Mouse (Mus musculus): ENCODE data around the gene Usp21.
"Not testable (repeated sequence)": the region's sequence is repeated elsewhere in the genome, so short reads cannot be mapped to it uniquely, and the experiment has no call there.

Usp21 gene

GRCm38 (mm10) chr1:171321415-171321814 lies 33.6 kb upstream of the Usp21 start:
- H3K36me3 ChIP-seq (ENCODE audit: insufficient read depth, low read length), result peaks cover 15% of the 10 kb centered on the region
- no peaks in the 10 kb centered on the region for H3K27me3 ChIP-seq (ENCODE audit: insufficient read depth, low read length)
- H3K9me3 ChIP-seq (ENCODE audit: low read length), result no peaks in the 10 kb centered on the region
- peak; percentile 55 for TF ChIP-seq CTCF (conservative IDR thresholded peaks at IDR 0.05; ENCODE audit: low read length)
- TF ChIP-seq NANOG (IDR thresholded peaks at IDR 0.05; ENCODE audit: borderline replicate concordance, low read length), result no peak
- no peak overlapping the region for H3K4me3 ChIP-seq (replicated peaks; ENCODE audit: low read length)
- H3K4me1 ChIP-seq (replicated peaks; ENCODE audit: low read depth, low read length), result peaks cover 71% of the 10 kb centered on the region

GRCm38 (mm10) chr1:171320151-171320550 lies 32.4 kb upstream of the Usp21 start:
- no peak for TF ChIP-seq NANOG (IDR thresholded peaks at IDR 0.05; ENCODE audit: borderline replicate concordance, low read length)
- TF ChIP-seq CTCF (conservative IDR thresholded peaks at IDR 0.05; ENCODE audit: low read length), result no peak
- TF ChIP-seq POU5F1 (IDR thresholded peaks at IDR 0.05; ENCODE audit: borderline replicate concordance, low read length), result no peak
- no peaks in the 10 kb centered on the region for H3K9me3 ChIP-seq (ENCODE audit: low read length)
- H3K36me3 ChIP-seq (ENCODE audit: insufficient read depth, low read length), result peaks cover 3% of the 10 kb centered on the region
- peak overlapping the region; percentile 87 for H3K4me3 ChIP-seq (replicated peaks; ENCODE audit: low read length)
- H3K4me1 ChIP-seq (replicated peaks; ENCODE audit: low read depth, low read length), result peaks cover 59% of the 10 kb centered on the region
- no peaks in the 10 kb centered on the region for H3K27me3 ChIP-seq (ENCODE audit: insufficient read depth, low read length)

GRCm38 (mm10) chr1:171319748-171320147 lies 32.0 kb upstream of the Usp21 start:
- Histone ChIP-seq H3K4me1 (replicated peaks; ENCODE audit: low read depth, low read length) (peaks cover 55% of the 10 kb centered on the region), H3K4me3 (replicated peaks; ENCODE audit: low read length) (peak overlapping the region; percentile 87), H3K9me3 (ENCODE audit: low read length) (no peaks in the 10 kb centered on the region), H3K36me3 (ENCODE audit: insufficient read depth, low read length) (no peaks in the 10 kb centered on the region), H3K27me3 (ENCODE audit: insufficient read depth, low read length) (no peaks in the 10 kb centered on the region)
- TF ChIP-seq CTCF (conservative IDR thresholded peaks at IDR 0.05; ENCODE audit: low read length) (no peak), NANOG (IDR thresholded peaks at IDR 0.05; ENCODE audit: borderline replicate concordance, low read length) (peak; percentile 81)

GRCm38 (mm10) chr1:171309321-171309720 lies 21.5 kb upstream of the Usp21 start:
- TF ChIP-seq NANOG (IDR thresholded peaks at IDR 0.05; ENCODE audit: borderline replicate concordance, low read length) (no peak), POU5F1 (IDR thresholded peaks at IDR 0.05; ENCODE audit: borderline replicate concordance, low read length) (no peak), CTCF (conservative IDR thresholded peaks at IDR 0.05; ENCODE audit: low read length) (no peak)

GRCm38 (mm10) chr1:171306157-171306556 lies 18.4 kb upstream of the Usp21 start:
- H3K9me3 ChIP-seq (ENCODE audit: low read length); H3K4me1 ChIP-seq (replicated peaks; ENCODE audit: low read depth, low read length); H3K36me3 ChIP-seq (ENCODE audit: insufficient read depth, low read length); H3K27me3 ChIP-seq (ENCODE audit: insufficient read depth, low read length); H3K4me3 ChIP-seq (replicated peaks; ENCODE audit: low read length): not testable (repeated sequence)

More at GRCm38 (mm10) chr1:171309321-171309720, 21.5 kb upstream of the Usp21 start:
- Histone ChIP-seq H3K9me3 (ENCODE audit: low read length) (no peaks in the 10 kb centered on the region), H3K4me3 (replicated peaks; ENCODE audit: low read length) (no peak overlapping the region), H3K27me3 (ENCODE audit: insufficient read depth, low read length) (no peaks in the 10 kb centered on the region), H3K36me3 (ENCODE audit: insufficient read depth, low read length) (no peaks in the 10 kb centered on the region), H3K4me1 (replicated peaks; ENCODE audit: low read depth, low read length) (peaks cover 7% of the 10 kb centered on the region; the same call in 1 of the 2 replicates)

- Histone ChIP-seq H3K36me3 (ENCODE audit: insufficient read depth, low read length) (no peaks in the 10 kb centered on the region), H3K27me3 (ENCODE audit: insufficient read depth, low read length) (no peaks in the 10 kb centered on the region), H3K9me3 (ENCODE audit: low read length) (no peaks in the 10 kb centered on the region), H3K4me3 (replicated peaks; ENCODE audit: low read length) (no peak overlapping the region), H3K4me1 (replicated peaks; ENCODE audit: low read depth, low read length) (peaks cover 22% of the 10 kb centered on the region)
- no peak for TF ChIP-seq POU5F1 (IDR thresholded peaks at IDR 0.05; ENCODE audit: borderline replicate concordance, low read length)
- no peak for TF ChIP-seq CTCF (conservative IDR thresholded peaks at IDR 0.05; ENCODE audit: low read length)
- no peak for TF ChIP-seq NANOG (IDR thresholded peaks at IDR 0.05; ENCODE audit: borderline replicate concordance, low read length)
Measured at GRCm38 (mm10) chr1:171298226-171298625, 10.4 kb upstream of the Usp21 start.

GRCm38 (mm10) chr1:171295063-171295402 lies 7.2 kb upstream of the Usp21 start:
- Histone ChIP-seq H3K27me3 (ENCODE audit: insufficient read depth, low read length) (no peaks in the 10 kb centered on the region), H3K4me1 (replicated peaks; ENCODE audit: low read depth, low read length) (peaks cover 41% of the 10 kb centered on the region), H3K9me3 (ENCODE audit: low read length) (no peaks in the 10 kb centered on the region), H3K36me3 (ENCODE audit: insufficient read depth, low read length) (peaks cover under 1% of the 10 kb centered on the region), H3K4me3 (replicated peaks; ENCODE audit: low read length) (peak overlapping the region; percentile 94)
- no peak for TF ChIP-seq NANOG (IDR thresholded peaks at IDR 0.05; ENCODE audit: borderline replicate concordance, low read length)
- TF ChIP-seq CTCF (conservative IDR thresholded peaks at IDR 0.05; ENCODE audit: low read length), result no peak
- no peak for TF ChIP-seq POU5F1 (IDR thresholded peaks at IDR 0.05; ENCODE audit: borderline replicate concordance, low read length)

- H3K9me3 ChIP-seq (ENCODE audit: low read length), result no peaks in the 10 kb centered on the region
- peaks cover 46% of the 10 kb centered on the region for H3K4me1 ChIP-seq (replicated peaks; ENCODE audit: low read depth, low read length)
- no peaks in the 10 kb centered on the region for H3K27me3 ChIP-seq (ENCODE audit: insufficient read depth, low read length)
- TF ChIP-seq NANOG (IDR thresholded peaks at IDR 0.05; ENCODE audit: borderline replicate concordance, low read length), result no peak
- no peak for TF ChIP-seq CTCF (conservative IDR thresholded peaks at IDR 0.05; ENCODE audit: low read length)
- no peak for TF ChIP-seq POU5F1 (IDR thresholded peaks at IDR 0.05; ENCODE audit: borderline replicate concordance, low read length)
- H3K36me3 ChIP-seq (ENCODE audit: insufficient read depth, low read length), result peaks cover 6% of the 10 kb centered on the region
- peak within 1 kb of the TSS; percentile 94 for H3K4me3 ChIP-seq (replicated peaks; ENCODE audit: low read length)
Measured at GRCm38 (mm10) chr1:171294298-171295062, 6.7 kb upstream of the Usp21 start, which contains the start of gene Ufc1. Gene Ufc1, minus strand, starts transcription at chr1:171295024.

GRCm38 (mm10) chr1:171293906-171294297 lies 6.1 kb upstream of the Usp21 start:
- peaks cover 12% of the 10 kb centered on the region for H3K36me3 ChIP-seq (ENCODE audit: insufficient read depth, low read length)
- H3K27me3 ChIP-seq (ENCODE audit: insufficient read depth, low read length), result no peaks in the 10 kb centered on the region
- no peaks in the 10 kb centered on the region for H3K9me3 ChIP-seq (ENCODE audit: low read length)
- H3K4me1 ChIP-seq (replicated peaks; ENCODE audit: low read depth, low read length), result peaks cover 52% of the 10 kb centered on the region
- no peak for TF ChIP-seq CTCF (conservative IDR thresholded peaks at IDR 0.05; ENCODE audit: low read length)
- no peak for TF ChIP-seq NANOG (IDR thresholded peaks at IDR 0.05; ENCODE audit: borderline replicate concordance, low read length)
- no peak for TF ChIP-seq POU5F1 (IDR thresholded peaks at IDR 0.05; ENCODE audit: borderline replicate concordance, low read length)
- H3K4me3 ChIP-seq (replicated peaks; ENCODE audit: low read length), result peak overlapping the region; percentile 94

Data from E14TG2a.4 (cell line).